Mouse (Mus musculus): ENCODE measurements around the gene Zfp60.

Gene Zfp60

DNA sequence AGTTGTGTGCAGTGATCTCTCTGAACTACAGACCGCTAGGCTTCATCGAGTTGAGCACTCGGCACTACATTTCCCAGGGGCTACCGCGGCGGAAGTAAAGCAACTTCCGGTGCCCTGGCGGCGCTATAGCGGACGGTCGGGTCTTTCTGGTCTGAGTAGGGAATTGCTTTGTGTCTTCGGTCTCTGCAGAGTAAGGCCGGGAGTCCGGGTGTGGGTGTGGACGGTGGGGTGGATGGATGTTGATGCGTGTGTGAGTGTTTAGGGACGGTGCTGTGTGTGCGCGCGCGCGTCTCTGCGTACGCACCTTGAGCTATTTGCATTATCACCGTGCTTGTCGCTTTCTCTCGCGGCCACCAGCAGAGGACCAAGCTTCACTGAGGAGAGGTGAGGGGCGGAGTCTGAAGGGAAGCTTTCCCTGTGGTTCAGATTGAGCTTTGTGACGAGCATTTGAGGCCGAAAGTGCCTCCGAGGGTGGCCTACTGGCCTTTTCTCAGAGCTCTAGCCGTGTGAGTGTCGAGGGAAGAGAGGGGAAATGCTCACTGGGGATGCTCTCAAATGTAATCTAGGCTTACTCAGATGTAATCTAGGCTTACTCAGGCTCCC lies at the start of gene Zfp60:
Zfp60 (plus strand) TSS at position 109 of the 603 bp plus-strand sequence.
- peak; percentile 94 for ATAC-seq (ENCODE audit: low TSS enrichment)

DNA sequence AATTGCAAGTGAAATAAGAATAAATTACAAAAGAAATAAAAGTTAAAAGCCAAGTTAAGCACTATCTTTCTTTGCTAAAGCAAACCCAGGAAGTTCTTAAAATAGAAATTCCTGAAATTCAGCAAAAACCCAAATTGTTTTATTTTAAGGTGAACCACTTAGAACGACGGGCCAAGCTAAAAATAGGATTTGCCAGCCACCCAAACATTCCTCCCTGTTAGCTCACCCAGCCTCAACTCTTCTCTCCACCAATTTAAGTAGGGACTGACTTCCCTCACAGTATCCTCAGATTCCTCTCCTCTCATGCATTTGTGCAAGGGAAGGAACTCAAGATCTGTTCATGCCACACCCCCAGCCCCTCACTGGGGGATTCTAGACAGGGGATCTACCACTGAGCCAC lies 48.0 kb upstream of the Zfp60 start:
- ATAC-seq (ENCODE audit: low TSS enrichment): no peak; the same call in 1 of the 2 replicates

DNA sequence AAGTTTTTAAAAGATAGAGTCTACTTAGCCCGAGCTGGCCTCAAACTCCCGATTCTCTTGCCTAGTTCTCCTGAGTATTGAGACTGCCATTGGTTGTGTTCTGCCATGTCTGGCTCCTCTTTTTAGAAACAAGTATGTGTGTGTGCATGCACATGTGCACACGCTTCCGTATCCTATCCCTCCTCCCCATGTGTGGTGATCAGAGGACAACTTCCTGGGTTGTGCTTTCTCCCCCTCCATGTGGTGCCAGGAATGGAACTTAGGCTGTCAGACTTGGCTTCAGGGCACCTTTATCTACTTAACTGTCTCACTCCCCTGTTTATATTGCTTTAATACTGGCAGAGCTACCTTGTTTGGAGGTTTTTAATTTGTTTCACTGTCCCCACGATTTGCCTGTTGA lies 46.0 kb upstream of the Zfp60 start:
- ATAC-seq (ENCODE audit: low TSS enrichment): no peak

DNA sequence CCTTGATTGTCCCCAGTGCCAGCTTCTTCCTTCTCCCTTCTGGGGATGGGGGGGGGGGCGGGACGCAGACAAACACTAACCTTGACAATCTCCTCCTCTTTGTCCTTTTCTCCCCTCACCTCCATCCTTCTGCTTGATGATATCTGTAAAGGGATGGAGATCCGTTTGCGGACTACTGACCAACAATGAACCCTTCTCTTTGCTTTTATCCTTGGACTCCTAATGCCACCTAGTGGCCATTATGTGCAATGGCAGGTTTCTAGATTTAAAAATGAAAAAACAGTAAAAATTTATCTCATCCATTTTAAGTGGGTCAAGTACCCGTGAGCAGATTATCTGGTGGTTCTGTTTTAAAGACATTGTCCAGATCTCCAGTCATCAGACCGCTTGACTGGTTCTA lies 45.5 kb upstream of the Zfp60 start:
- ATAC-seq (ENCODE audit: low TSS enrichment): no peak

DNA sequence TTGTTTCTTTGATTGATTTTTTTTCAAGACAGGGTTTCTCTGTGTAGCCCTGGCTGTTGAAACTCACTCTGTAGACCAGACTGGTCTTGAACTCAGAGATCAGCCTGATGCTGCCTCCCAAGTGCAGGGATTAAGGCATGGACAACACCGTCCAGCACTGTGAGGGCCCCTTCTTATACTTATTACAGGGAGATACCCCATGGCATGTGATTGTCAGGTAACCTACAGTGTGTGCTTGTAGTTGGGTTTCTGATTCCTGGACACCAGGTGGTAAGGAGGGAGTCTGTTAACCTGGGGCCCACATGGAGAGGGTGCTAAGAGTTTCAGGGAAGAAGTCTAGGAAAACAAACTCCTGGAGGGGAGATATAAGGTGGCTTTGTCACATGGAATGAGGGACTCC lies 44.1 kb upstream of the Zfp60 start:
- no peak for ATAC-seq (ENCODE audit: low TSS enrichment)

DNA sequence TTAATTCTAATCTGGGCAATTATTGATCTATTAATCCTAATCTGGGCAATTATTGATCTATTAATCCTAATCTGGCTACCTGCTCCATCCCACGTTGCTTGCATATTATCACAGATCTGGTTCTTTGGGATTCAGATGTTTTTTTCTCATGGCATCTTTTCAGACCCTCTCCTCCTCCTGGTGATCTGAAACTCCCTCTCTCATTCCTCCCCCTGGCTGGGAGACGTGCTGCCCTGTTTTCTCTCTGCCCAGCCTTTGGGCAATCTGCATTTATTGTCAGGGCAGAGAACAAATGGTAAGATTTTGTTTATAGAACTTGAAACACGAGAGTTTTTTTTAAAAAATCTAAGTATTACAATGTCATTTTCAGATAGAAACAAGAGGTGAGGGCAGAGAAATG lies 43.4 kb upstream of the Zfp60 start:
- ATAC-seq (ENCODE audit: low TSS enrichment): no peak

DNA sequence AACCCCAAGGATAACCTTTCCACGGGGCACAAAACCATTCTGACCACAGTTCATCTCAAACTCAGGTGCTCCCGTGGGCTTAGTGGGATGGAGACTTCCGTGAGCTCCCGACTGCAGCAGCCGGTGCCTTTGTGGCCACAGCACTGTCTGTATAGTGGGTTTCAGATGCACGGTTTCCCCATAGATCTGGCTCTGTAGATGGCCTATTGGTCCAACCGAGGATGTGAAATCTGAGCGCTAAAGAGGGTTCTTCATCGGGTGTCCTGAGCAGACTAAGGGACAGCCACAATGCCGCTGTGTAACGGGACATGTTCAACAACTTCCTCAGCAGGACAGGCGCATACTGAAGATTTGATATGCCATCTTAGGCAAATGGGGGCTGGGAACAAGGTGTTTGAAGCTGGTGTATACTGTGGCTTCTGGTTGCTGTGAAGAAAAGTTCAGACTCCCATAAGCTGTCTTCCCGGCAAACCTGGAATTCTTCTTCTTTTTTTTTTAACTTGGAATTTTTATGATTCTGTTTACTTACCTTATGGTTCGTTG lies 42.9 kb upstream of the Zfp60 start:
- no peak for ATAC-seq (ENCODE audit: low TSS enrichment)

DNA sequence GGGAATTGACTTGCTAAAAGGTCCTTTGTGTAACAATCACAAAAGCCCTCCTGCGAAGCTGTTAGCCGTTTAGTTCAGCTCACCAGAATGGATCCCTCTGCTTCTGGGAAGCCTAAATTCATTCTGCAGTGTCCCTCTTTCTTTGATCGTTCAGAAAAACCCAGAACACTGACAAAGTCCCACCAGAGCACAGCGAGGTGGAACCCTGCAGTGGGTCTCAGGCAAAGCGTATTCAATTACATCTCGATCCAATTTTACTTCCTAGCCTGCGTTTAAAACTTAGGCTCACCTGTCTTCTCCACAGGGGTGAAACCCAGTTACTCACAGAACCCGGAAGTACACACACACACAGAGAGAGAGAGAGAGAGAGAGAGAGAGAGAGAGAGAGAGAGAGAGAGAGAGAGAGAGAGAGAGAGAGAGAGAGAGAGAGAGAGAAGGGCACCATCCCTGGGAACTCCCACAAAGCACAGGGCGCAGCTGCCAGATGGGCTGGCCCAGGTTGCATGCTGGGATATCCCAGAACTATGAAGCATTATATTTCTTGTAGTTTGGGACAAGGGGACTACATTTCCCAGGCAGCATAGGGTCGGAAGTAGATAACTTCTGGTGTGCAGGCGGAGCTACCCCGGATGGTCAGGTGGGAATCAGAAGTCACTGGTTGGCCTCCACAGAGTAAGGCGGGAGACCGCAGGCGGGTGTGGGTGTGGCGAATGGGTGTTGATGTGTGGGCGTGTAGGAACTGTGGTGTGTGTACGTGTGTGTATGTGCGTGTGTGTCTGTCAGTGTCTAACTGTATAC lies 42.2 kb upstream of the Zfp60 start, which contains the start of gene Zfp607b:
Zfp607b (plus strand) TSS at position 526 of the 798 bp plus-strand sequence.
- ATAC-seq (ENCODE audit: low TSS enrichment): peak; percentile 97

DNA sequence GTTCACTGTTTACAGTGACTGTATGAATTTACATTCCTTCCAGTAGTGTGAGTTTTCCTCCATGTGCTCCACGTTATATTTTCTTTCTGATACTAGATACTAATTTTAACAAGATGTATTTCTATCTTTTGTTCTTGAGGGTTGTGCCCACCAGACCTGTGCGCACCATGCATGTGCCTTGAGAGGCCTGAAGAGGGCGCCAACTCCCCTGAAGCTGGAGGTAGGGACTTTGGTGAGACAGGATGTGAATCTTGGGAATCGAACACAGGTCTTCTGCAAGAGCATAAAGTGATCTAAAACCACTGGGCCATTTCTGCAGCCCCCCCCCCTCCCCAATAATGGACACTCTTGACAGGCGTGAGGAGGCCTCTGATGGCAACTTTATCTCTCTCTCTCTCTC lies 40.1 kb upstream of the Zfp60 start:
- ATAC-seq (ENCODE audit: low TSS enrichment): no peak

DNA sequence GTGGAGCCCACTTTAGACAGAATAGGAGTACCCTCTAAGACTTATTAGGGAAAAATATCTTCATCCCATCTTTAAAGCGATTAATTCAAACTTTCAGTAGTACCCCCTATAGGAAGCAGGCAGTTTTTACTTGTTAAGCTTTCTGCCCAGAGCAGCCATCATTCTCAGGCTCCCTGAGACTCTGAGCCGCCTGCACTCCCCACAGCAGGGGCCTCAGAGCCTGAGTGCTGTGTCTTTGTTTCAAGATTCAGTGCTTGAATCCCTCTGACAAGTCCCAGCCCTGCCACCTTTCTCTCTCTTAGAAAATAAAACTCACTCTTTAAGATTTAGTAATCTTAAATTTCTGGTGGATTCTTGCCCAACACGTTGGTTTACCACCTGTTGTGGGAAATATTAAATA lies 34.5 kb upstream of the Zfp60 start:
- no peak for ATAC-seq (ENCODE audit: low TSS enrichment)

DNA sequence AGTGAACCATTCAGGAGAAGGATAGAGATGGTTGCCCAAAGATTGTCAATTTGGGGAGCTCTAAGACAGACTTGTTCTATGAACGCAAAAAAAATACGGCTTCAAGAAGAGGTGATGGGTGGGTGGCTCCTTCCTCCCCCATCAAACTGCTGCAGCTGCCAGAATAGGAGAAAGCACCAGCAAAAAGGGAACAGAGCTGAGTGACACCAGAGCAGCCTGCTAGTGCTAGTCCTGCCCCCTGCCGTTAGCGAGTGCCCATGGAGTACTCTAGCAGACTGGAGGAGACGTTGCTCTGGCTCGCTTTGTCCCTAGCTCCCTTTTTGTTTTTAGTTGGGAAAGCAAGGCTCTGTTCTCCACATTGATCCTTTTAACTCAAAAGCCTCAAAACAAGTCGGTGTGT lies 20.8 kb upstream of the Zfp60 start:
- peak; percentile 81; the same call in 1 of the 2 replicates for ATAC-seq (ENCODE audit: low TSS enrichment)

DNA sequence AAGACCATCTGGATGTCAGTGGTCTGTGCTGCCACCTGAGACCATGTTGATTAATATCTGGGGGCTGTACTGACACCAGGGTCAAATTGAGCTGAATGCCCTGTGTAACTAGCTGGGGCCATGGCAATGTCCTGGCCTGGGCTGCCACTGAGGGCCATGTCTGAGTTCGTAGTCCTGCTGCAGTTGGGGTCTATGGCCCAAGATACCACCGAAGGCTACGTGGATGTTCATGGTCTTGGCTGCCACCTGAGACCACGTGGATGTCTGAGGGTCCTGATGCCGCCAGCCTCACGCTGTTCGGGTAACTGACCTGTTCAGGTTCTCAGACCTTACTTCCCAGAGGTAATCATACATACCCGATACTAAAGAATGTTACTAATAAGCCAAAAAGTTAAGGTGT lies 9.2 kb upstream of the Zfp60 start:
- ATAC-seq (ENCODE audit: low TSS enrichment): no peak

DNA sequence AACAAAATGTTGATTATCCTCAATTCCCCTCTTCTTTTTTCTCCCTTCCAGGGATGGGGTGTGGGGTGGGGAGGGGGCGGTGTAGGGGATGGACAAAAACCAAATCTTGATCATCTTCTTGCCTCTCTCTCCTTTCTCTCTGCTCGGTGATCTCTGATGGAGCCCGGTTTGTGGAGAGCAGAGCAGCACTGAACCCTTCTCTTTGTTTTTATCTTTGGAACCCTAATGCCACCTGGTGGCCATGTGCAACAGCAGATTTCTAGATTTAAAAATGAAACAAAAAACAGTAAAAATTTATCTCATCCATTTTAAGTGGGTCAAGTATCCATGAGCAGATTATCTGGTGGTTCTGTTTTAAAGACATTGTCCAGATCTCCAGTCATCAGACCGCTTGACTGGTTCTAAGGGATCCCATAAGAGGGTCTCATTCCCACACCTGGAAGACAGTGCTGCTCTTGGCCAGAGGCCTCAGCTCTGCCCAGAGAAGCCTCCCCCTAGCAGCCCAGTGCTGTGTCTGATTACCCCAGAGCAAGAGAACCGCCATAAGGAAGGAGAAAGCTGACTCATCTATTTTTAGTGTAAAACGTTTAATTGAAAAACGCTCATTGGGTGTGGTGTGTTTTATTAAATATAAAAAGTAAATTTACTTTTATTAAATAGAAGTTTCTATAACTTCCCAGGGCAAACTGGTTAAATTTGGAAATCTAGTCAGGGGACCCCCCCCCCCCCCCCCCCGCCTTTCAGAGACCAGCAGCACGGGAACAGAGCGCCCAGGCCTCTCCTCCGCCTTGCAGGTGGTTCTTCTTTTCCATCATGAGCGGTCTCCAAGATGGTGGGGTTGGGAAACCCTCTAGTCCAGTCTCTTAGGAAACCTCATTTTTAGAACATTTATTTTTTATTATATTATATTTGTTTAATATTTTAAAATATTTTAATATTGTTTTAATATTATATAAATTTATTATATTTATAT lies 5.3 kb upstream of the Zfp60 start:
- peak; percentile 82; the same call in 1 of the 2 replicates for ATAC-seq (ENCODE audit: low TSS enrichment)

DNA sequence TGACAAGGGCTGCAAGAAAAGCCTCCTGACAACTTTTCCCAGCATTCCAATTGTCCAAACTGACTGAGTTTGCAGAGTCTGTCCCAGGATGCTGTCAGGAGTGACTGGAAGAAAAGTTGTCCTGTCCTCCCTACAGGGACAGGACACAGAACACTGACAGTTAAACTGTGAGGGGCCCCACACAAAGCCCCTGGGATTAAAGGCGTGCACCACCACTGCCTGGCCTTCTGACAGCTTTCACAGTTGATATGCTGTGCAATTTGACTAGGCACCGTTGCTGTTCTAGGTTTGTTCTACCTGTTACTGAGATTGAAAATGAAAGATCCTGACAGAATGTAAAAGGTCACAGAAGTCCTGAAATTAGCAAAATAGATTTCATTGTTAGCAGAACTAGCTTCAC lies 3.7 kb upstream of the Zfp60 start:
- no peak for ATAC-seq (ENCODE audit: low TSS enrichment)

DNA sequence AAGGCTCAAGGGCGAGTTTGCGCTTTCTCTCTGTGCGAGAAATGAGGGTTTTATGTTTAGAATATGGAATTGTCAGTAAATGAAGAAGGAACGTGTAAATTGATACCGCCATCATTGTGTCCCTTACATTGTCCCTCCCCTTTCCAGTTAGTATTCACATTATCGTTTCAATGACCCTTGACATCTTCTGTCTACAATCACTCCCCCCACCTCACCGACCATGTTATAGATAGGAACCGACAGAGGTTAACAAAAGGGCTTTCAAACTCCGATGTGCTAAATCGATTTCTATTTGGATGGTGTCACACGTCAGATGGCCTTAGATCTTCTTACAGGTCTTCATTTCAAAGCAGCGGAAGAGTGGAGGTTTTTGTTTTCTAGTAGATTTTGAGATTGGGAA lies 757 bp downstream of the Zfp60 start:
- ATAC-seq (ENCODE audit: low TSS enrichment): no peak

DNA sequence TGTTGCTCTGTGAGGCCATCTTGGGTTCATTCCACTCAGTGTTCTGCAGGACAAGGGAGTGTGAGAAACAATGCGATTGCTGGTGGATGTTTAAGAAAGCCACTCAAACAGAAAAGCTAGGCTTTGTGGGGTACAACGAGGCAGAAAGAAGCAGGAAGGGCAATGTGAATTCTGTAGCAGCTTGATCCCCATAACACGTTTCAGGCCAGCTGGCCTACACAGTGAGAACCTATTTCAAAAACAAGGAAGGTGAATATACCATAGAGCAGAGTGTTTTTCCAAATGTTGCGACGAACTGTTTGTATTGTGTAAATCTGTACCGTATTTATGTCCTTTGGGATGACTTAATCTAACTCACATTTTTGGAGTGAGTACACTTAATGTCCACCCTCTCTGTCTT lies 1.3 kb downstream of the Zfp60 start:
- no peak for ATAC-seq (ENCODE audit: low TSS enrichment)

DNA sequence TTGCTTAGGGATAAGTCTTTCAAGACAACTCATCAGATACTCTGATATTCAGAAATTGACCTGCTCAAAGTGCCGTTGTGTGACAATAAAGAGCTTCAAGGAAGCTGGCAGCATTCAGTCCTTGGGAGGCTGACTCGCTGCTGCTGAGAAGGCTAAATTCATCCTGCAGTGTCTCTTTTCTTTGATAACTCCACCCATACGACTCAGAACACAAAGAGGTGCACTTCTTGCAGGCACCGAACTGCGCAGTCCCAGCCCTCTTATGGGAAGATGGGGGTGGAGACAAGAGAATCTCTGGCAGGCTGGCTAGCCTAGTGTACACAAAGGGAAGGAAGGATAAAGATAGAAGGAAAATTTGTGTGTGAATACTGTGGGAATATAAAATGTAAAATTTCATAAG lies 4.3 kb downstream of the Zfp60 start:
- ATAC-seq (ENCODE audit: low TSS enrichment): 0 out of 2 replicates have a peak, but pooled peaks have one; percentile 39

DNA sequence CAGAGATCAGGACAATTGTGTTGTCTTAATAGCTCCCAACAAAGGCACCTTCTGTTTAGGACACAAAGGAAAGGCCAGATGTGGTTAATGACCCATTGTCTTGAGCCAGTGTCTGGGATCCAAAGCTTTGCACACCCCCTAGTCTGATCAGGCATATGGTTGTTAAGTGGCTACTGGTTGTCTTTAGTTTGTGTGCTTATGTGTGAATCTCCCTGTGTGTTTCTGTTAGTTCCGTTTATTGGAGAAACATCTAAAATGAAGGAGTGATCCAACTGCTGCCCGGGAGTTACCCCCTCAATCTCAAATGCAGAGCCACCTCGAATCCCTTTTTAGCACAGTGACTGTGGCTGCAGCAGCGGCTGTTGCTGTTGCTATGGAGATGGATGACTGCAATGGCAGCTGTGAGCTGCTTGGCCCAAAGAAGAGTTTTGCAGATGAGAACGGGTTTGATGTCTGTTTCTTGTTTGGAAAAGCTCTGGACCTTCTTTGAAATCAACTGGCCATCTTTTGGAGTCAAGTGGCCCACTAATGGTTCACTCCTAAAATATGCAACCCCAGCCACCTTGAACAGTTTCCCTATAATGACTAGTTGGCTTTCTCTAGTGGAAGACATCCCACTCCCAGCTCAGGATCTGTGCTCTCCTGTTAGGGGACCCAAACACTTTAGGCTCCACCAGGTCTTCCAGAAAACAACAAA lies 25.3 kb downstream of the Zfp60 start:
- peak; percentile 94 for ATAC-seq (ENCODE audit: low TSS enrichment)

DNA sequence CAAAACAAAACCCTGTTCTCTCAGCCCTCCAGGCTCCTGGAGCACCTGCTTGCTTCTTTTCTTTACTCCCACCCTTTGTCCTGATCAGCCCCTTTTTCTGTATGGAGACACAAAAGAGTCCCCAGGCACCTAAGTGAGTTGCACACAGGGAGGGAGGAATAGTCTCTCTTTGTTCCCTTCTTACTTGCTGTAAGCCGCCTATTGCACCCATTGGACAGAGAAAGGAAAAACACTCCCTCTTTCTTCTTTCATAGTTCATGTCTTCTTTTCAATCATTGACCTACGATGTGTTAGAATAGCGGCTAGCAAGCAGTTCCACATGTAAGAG lies 25.8 kb downstream of the Zfp60 start:
- no peak for ATAC-seq (ENCODE audit: low TSS enrichment)

DNA sequence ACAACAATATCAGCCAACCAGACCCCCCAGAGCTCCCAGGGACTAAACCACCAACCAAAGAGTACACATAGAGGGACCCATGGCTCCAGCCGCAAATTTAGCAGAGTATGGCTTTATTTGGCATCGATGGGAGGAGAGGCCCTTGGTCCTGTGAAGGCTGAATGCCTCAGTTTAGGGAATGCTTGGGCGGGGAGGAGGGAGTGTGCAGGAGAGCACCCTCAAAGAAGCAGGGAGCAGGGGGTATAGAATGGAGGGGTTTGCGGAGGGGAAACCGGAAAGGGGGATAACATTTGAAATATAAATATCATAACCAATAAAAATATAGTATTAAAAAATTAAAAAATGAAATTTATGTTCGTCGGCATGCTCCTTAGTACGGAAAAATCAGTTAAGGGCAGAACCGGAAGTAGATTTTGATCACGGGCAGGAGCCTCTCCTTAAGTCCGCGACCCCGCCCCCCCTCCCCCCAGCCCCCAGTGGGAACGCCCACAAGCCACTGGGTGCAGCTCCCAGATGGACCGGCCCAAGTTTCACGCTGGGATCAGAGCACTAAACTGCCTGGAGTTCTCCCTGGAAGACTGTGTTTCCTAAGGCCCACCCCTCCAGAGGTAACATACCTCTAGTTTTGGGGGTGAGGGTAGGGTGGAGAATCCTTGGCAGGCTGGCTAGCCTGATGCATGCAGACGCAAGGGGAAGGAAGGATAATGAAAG lies 34.1 kb downstream of the Zfp60 start:
- no peak for ATAC-seq (ENCODE audit: low TSS enrichment)

DNA sequence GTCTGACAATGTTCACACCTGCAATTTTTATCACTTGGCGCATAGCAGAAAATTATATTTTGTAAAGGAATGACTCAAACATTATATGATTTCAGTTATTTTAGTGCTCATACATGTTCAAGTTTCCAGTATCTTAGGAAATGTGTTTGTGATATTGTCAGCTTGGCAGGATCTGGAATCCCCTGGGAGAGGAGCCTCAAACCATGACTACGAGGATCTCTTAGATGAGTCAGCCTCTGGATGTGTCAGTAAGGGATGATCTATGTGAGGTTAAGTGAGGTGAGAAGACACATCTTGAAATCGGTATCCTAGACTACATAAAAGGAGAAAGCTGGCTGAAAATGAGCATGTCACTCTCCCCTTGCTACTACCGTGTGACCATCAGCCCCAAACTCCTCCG lies 58.1 kb downstream of the Zfp60 start:
- ATAC-seq (ENCODE audit: low TSS enrichment): no peak

Measured in frontal cortex, adult (tissue).